Mouse (Mus musculus) ES-Bruce4 (cell line): ENCODE measurements around the gene Aspscr1.

Source experiments
- CTCF ChIP-seq: IDR thresholded peaks from one replicate; pipeline ENCODE4 v1.8.1; 2011; ENCODE audit warnings: low read depth, low read length
- POLR2A ChIP-seq: IDR thresholded peaks from one replicate; pipeline ENCODE4 v1.8.1; 2011; ENCODE audit warnings: low read length; ENCODE audit not compliant: insufficient read depth

DNA sequence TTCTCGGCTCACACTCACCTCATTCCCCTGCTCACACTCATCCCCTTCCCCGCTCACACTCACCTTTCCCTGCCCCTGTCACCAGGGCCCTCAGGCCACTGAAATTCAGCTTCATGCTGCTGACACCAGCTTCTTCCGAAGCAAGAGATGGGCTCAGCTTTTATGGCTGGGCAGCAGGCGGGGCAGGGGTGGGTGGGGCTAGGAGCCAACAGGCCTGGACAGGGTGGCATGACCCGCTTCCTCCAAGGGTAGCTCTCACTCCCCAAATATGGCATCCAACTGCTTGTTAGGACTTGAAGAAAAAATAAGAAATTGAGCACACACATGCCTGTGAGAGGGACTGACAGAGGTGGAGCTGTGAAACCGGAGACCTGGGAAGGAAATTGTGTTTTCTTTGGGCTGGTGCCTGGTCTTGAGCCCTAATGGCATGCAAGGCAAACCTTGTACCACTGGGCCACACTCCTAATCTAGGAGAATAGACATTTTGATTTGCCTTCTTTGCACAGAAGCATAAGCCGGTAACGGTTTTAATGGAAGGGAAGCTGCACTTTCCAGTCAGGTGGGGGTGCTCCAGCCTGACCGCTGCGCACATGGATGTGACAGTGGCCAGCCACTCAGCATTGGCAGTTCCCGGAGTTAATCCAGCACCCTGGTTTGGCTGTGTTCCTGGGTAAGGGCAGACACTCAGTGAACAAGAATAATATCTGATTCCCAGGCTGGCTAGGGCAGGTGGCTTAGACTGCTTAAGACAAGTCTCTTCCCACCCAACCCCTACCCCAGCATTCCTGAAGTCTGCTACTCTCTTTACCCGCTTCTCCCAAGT is 59.3 kb downstream of the Aspscr1 start, which contains the start of gene Cbr2:
- TF ChIP-seq CTCF (no peak), POLR2A (no peak)
